Mouse (Mus musculus) erythroblast, embryonic 14.5 days (primary cell): ENCODE results near the gene Epb41. TPM values are rescaled to one million over a fixed set of nuclear protein-coding genes. Genes with fewer than 3 reads are reported as not detected.

Experiments used
- H3K27me3 ChIP-seq: 2 replicates; pipeline ENCODE4 v1.6.1; 2012; ENCODE audit warnings: inconsistent platforms; ENCODE audit not compliant: control insufficient read depth
- H3K36me3 ChIP-seq: 2 replicates; pipeline ENCODE4 v1.6.1; 2012; ENCODE audit warnings: mild to moderate bottlenecking, inconsistent platforms; ENCODE audit not compliant: control insufficient read depth
- H3K4me1 ChIP-seq: 2 replicates; pipeline ENCODE4 v1.6.1; 2012; ENCODE audit warnings: inconsistent platforms; ENCODE audit not compliant: control insufficient read depth
- H3K4me3 ChIP-seq: replicated peaks from 2 replicates; pipeline ENCODE3; 2012; ENCODE audit warnings: moderate library complexity, mild to moderate bottlenecking, inconsistent platforms
- H3K9me3 ChIP-seq: 2 replicates; pipeline ENCODE4 v1.6.1; 2012; ENCODE audit warnings: low read length, inconsistent platforms, mixed read lengths; ENCODE audit not compliant: control insufficient read depth
- GATA1 ChIP-seq: IDR thresholded peaks from 2 replicates; pipeline ENCODE4 v1.6.1; 2012; ENCODE audit warnings: low read length, inconsistent platforms, mixed read lengths
- TAL1 ChIP-seq: IDR thresholded peaks from 3 replicates; pipeline ENCODE4 v1.6.1; 2012; ENCODE audit warnings: low read length, inconsistent platforms, mixed read lengths
- polyA plus RNA-seq: library from polyadenylated mRNA; stranded (reverse); fragments of >175 nt; gene quantifications from 2 replicates; pipeline ENCODE4 v1.2.3, GENCODE M21; 2012

Epb41 gene
- polyA plus RNA-seq, 1 experiment, result 120 TPM

- TF ChIP-seq GATA1 (peak; percentile 54; the same call in 1 of the 2 replicates), TAL1 (no peak)
- peak overlapping the region; percentile 31 for H3K4me3 ChIP-seq
- H3K4me1 ChIP-seq, result peaks cover 90% of the 10 kb centered on the region
- H3K36me3 ChIP-seq, result peaks cover 90% of the 10 kb centered on the region
- H3K9me3 ChIP-seq, result peaks cover 9% of the 10 kb centered on the region
- no peaks in the 10 kb centered on the region for H3K27me3 ChIP-seq
Observed at GRCm38 (mm10) chr4:132025738-132026527, 49.2 kb downstream of the Epb41 start.

GRCm38 (mm10) chr4:132025264-132025663 is 49.9 kb downstream of the Epb41 start:
- H3K27me3 ChIP-seq, result no peaks in the 10 kb centered on the region
- TF ChIP-seq TAL1 (no peak), GATA1 (no peak)
- peaks cover 9% of the 10 kb centered on the region for H3K9me3 ChIP-seq
- H3K36me3 ChIP-seq, result peaks cover 90% of the 10 kb centered on the region
- peak overlapping the region; percentile 31 for H3K4me3 ChIP-seq
- H3K4me1 ChIP-seq, result peaks cover 90% of the 10 kb centered on the region

GRCm38 (mm10) chr4:132023816-132024215 is 51.3 kb downstream of the Epb41 start:
- Histone ChIP-seq H3K9me3 (peaks cover 9% of the 10 kb centered on the region), H3K4me1 (peaks cover 82% of the 10 kb centered on the region), H3K27me3 (no peaks in the 10 kb centered on the region), H3K36me3 (peaks cover 86% of the 10 kb centered on the region), H3K4me3 (no peak overlapping the region)
- no peak for TF ChIP-seq TAL1
- TF ChIP-seq GATA1, result no peak

DNA sequence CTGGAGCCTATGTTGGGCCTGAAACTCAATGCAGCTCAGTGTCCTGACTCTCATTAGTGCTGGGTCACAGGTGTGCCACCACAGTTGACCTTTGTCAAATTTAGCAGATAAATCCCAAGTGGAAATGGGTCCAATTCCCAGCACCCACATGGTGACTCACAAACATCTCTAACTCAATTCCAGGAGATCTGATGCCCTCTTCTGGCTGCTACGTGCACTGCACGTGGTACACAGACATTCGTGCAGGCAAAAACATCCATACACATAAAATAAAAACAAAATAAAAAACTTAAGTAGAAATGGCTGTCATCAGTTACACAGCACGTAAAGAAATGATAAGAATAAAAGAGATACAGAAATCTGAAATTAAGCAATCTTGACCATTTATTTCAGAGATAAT is 52.5 kb downstream of the Epb41 start:
- Histone ChIP-seq H3K9me3 (peaks cover 9% of the 10 kb centered on the region), H3K36me3 (peaks cover 86% of the 10 kb centered on the region), H3K27me3 (no peaks in the 10 kb centered on the region), H3K4me1 (peaks cover 81% of the 10 kb centered on the region), H3K4me3 (no peak overlapping the region)
- no peak for TF ChIP-seq GATA1
- TF ChIP-seq TAL1, result no peak

- Histone ChIP-seq H3K4me3 (no peak overlapping the region), H3K4me1 (peaks cover 73% of the 10 kb centered on the region)
Observed at GRCm38 (mm10) chr4:132021883-132022282, 53.2 kb downstream of the Epb41 start.

GRCm38 (mm10) chr4:132018547-132018946 is 56.6 kb downstream of the Epb41 start:
- TF ChIP-seq GATA1 (no peak), TAL1 (no peak)
- peaks cover 89% of the 10 kb centered on the region for H3K36me3 ChIP-seq
- H3K27me3 ChIP-seq, result no peaks in the 10 kb centered on the region
- H3K4me1 ChIP-seq, result peaks cover 64% of the 10 kb centered on the region
- H3K9me3 ChIP-seq, result peaks cover 3% of the 10 kb centered on the region; the same call in 1 of the 2 replicates
- H3K4me3 ChIP-seq, result no peak overlapping the region

More at GRCm38 (mm10) chr4:132021883-132022282, 53.2 kb downstream of the Epb41 start:
- no peaks in the 10 kb centered on the region for H3K27me3 ChIP-seq
- TF ChIP-seq TAL1 (no peak), GATA1 (no peak)
- peaks cover 9% of the 10 kb centered on the region for H3K9me3 ChIP-seq
- peaks cover 84% of the 10 kb centered on the region for H3K36me3 ChIP-seq

DNA sequence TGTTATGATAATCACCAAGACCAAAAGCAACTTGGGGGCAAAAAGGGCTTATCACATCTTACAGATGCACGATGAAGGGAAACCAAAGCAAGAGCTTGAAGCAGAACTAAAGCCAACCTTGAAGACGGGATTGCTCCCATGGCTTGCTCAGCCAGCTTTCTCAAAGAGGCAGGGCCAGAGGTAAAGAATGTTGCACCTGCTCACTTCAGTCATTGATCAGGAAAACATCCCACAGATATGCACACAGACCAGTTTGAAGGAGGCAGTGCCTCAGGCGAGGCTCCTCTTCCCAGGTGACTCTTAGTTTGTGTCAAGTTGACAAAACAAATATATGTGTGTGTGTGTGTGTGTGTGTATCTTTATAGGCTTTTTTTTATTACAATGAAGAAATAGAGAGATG is 59.7 kb downstream of the Epb41 start:
- peaks cover 88% of the 10 kb centered on the region for H3K36me3 ChIP-seq
- peaks cover 58% of the 10 kb centered on the region for H3K4me1 ChIP-seq
- H3K27me3 ChIP-seq, result no peaks in the 10 kb centered on the region
- H3K4me3 ChIP-seq, result no peak overlapping the region
- TF ChIP-seq GATA1, result no peak
- TF ChIP-seq TAL1, result no peak
- H3K9me3 ChIP-seq, result no peaks in the 10 kb centered on the region

- H3K9me3 ChIP-seq, result no peaks in the 10 kb centered on the region
- H3K36me3 ChIP-seq, result peaks cover 94% of the 10 kb centered on the region
- peaks cover 56% of the 10 kb centered on the region for H3K4me1 ChIP-seq
- H3K4me3 ChIP-seq, result no peak overlapping the region
- no peak for TF ChIP-seq GATA1
- TF ChIP-seq TAL1, result no peak
- H3K27me3 ChIP-seq, result no peaks in the 10 kb centered on the region
Observed at GRCm38 (mm10) chr4:132011619-132012018, 63.5 kb downstream of the Epb41 start.

- Histone ChIP-seq H3K27me3 (no peaks in the 10 kb centered on the region), H3K36me3 (peaks cover 95% of the 10 kb centered on the region)
- TF ChIP-seq TAL1 (no peak), GATA1 (no peak)
Observed at GRCm38 (mm10) chr4:132010416-132010815, 64.7 kb downstream of the Epb41 start.

More at GRCm38 (mm10) chr4:132010416-132010815, 64.7 kb downstream of the Epb41 start:
- Histone ChIP-seq H3K4me1 (peaks cover 47% of the 10 kb centered on the region), H3K4me3 (no peak overlapping the region), H3K9me3 (no peaks in the 10 kb centered on the region)
